Mouse (Mus musculus) spleen, postnatal 4 days (tissue): Measurements from ENCODE around the gene Peg12.

Experiments used
- DNase-seq, 2 experiments: peaks; one replicate each; pipeline ENCODE4 v3.0.0; 2022; ENCODE audit warnings: low spot score in 2 of 2

Peg12 gene

DNA sequence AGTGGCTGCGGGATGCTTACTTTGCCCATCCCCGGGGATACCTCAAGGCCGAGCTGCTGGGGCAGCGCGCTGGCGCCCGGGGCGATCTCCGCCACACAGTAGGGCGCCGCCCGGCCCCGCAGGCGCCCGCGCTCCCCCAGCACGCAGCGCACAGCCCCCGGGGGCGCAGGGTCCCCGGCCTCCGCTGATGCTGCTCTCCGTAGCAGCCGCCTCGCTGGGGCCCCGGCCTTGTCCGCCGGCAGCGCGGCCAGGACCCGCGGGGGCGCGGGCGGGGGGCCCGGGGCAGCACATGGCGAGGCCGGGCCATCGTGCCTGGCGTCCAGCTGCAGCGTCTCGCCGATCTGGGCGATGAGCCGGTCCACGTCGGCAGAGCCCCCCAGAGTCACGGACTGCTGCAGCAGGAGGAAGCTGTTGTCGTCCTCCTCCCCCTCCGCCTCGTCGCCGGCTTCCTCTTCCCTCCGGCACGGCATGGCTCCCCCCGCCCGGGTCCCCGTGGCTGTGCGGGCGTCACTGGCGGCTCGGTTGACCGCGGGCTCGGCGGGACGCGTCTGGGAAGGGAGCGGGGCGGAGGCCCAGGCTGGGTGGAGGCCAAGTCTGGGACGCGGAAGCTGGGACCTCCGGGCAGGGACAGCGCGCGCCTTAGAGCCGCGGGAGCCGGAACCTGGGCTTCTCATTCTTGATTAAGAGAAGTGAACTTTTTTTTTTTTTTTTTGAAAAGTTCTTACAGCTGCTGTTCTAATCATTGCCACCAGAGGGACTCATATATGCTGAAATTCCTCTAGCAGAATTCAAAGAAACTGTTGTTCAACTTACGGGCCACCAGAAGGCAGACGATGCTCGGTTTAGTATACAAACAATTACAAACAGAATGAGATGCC, at the start of gene Peg12:
Gene Peg12, minus strand, starts transcription at position 633 of the 878 bp plus-strand sequence.
- DNase-seq: peak; percentile 20 to 70

DNA sequence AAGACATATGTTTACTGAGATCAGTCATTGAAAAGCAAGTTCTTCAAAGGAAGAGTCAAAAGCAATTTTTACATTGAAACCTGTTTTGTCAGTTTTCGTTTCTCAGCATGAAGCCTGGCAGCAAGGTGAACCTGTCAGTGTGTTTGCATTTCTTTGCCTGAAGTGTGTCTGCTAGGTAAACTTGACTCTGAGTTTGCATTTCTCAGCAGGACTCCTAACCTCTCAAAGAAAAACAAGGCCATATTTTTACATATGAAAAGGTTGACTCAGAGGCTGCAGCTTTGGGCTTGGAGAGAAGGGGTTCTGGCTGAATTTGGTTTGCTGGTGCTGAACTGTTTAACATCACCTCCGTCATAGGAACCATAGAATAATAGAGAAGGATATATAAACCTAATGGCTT, 21.8 kb upstream of the Peg12 start:
- DNase-seq: no peak

DNA sequence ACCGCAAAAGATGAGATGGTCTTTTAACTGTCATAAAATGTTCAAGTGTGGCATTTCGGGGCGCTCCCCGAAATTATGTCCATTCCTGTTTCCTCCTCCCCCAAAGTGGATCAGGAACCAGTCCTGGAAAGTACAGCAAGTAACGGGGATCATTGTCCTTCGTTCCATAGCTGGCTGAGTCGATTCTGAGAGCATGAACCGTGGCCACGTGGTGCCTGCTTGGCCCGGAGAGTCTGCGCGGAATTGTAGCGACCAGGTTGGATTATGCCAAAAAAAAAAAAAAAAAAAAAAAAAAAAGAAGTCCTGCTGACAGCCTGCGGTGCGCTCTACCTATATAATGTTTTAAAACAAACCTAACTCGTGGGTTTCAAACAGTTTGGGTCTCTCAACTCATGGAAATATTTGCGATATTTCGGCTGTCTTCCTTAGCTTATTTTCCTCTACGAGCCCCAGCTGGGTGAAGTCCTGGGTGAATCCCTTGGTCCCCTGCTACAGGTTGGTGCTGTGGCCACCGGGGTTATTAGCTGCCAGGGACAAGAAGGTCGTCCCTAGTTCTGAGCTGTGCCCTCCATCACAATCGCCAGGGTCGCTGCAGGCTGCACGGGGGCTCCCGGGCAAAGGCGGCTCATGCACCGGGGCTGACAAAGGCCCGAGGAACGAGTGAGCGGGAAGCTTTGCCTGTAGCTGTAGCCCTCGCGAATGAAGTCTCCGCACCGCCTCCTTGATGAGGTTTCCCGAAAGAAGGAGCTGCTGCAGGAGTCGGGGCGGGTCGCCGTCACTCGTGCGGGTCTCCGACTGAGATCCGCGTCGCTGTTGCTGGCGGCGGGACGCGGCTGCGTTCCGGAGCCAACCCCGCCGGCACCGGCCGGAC, 1.1 kb downstream of the Peg12 start:
- DNase-seq: peak in 1 of 2 experiments; percentile 61

DNA sequence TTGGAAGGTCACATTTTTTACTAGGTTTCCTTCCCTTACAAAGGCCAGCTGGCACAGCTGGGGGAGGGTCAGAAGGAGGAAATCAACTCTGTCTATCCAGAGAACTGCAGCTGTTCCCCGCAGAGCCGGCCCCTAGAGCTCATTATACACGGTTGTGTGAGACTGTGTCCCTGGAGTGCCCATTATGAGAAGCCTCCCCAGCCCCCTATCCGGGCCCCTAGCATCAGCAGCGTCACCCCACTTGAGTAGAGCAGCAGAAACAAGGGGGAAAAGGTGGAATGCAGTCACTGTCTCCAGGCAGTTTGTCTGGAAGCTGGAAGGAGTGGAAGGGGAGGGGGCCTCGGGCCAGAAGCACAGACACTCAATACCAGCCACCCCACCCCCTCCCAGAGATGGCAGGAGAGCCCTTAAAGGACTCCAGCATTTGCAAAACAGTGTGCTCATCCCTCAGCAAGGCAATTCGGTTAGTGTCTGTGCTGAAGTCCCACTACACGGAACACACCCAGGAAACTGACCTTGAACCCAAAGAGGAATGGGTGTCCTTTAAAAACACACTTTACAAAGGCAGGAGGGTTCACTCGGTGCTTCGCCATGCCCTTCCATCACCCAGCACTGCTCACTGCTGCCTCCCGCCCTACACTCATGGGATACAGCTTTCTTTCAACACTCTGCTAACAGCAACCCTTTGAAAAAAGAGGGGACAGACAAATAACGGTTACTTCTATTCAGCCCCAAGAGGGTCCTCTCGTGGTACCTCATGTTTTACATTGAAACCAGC, 1.9 kb downstream of the Peg12 start:
- no peak for DNase-seq

DNA sequence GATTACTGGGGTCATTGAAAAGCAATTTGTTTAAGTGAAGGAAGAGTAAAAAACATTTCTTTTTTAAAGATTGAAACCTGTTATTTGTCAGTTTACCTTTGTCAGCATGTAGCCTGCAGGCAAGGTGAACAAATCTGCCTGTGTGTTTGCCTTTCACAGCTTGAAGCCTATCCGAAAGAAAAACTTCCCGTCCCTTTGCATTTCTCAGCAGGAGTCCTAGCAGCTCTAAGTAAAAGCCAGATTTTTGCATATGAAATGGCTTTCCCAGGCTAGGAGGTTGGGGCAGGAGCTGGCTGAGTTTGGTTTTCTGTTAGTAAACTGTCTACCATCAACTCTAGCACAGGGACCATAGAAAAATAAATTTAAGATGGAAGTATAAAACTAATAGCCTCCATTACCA, 12.0 kb downstream of the Peg12 start:
- no peak for DNase-seq

DNA sequence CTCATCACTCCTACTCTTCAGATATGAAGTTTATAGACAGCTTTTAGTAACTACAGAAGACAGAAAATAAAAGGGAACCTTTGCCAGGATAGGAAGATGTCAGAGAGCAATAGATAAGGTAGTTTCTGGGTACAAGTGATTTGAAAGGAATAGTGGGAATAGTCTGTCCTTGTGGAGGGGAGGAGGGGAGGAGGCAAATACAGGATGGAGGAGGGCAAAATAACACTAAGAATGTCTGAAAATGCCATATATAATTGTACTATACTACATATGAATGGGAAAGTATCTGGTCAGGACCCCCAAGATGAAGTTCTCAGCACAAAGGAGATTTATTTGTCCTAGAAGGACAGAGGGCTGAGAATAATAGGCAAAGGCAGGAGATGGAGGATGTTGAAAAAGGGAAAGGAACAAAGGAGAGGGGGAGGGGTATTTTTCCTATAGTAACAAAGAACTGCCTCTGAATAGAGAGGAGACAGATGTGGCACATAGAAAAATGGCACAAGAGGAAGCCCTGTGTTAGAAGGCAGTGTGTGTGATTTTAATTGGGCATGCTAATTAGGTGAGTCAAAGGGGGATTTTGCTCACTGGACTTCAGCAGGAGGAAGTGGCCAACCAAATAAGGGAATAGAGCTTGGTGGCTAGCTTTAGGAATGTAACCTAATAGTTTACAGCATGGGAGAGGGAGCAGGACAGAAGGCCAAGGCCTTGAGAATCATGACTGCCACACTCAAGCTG, 18.7 kb downstream of the Peg12 start:
- DNase-seq: no peak

DNA sequence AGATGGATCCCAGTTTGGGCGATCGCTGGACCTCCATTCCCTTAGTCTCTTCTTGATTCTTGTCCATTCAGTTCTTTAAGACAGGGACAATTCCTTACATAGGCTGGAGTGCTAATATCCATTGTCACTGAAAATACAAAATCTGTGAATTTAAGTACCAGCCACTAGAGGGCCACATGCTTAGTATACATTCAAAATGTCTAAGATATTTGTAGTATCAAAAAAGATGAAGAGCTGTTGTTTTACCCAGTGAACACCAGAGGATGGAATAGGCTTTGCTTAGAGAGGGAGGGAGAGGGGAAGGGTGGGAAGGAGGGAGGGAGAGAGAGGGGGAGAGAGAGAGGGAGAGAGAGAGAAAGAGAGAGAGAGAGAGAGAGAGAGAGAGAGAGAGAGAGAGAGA, 27.9 kb downstream of the Peg12 start:
- DNase-seq: no peak

DNA sequence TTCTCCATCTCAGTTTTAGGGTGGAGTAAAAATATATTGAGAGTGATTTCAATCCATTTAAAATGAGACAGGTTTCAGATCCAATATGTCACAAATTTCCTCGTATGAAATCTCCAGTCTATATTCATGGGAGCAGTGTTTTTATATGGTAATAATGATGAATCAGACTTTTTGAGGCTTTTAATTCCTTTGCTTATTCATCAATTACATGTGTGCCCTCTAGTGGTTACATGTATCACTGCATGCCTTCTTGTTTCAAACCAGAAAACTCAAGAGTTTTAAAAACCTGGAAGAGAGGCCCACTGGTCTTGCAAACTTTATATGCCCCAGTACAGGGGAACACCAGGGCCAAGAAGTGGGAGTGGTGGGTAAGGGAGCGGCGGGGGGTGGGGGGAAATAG, 31.1 kb downstream of the Peg12 start:
- no peak for DNase-seq

DNA sequence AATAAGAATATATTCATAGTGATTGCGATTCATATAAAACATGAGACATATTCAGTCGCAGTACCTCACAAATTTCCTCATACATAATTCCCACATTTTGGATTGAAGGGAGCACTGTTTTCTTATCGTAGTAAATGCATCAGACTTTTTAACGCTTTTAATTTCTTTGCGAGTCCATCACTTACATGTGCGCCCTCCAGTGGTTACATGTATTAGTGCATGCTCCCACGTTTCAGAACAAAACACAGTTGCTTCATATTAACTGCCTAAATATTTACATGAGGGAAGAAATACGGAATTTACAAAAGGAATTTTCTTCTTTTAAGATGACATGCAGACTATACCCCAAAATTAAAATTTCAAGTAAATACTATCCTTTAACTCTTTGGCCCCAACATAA, 36.0 kb downstream of the Peg12 start:
- DNase-seq: no peak

DNA sequence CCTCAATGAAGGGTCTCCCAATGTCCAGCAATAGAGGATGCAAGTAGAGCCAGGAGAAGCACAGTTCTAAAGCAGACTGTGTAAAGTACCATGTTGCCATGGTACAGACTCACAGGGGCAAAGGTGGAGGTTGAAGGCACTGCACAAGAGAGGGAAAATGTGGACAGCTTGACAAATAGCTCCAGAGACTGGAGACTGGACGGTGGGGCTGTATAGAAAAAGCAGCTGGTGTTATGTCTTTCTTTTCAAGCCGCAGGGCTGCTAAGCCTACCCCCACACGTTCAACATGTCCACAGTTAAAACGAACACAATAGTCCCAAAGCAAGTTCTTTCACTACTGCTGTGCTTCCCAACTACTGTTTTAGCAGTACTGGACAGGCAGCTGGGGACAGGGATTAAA, 41.1 kb downstream of the Peg12 start:
- no peak for DNase-seq

DNA sequence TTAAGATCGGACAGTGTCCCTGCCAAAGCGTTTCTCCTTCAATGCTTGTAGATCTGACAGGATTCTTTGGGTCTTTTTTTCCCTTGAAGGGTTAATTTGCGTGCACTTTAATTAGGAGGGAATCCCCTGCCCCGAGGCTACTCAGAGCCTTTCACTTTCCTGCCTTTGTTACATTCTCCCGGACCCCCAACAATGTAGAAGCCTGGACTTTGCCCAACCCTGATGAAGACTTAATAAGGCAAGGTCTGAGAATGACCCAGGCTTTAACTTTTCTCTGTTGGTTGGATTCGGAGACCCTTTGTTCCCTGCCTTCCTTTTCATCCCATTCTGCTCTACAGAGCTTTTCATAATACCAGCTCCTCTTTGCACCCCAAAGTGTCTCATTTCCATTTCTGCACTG, 43.7 kb downstream of the Peg12 start:
- no peak for DNase-seq

DNA sequence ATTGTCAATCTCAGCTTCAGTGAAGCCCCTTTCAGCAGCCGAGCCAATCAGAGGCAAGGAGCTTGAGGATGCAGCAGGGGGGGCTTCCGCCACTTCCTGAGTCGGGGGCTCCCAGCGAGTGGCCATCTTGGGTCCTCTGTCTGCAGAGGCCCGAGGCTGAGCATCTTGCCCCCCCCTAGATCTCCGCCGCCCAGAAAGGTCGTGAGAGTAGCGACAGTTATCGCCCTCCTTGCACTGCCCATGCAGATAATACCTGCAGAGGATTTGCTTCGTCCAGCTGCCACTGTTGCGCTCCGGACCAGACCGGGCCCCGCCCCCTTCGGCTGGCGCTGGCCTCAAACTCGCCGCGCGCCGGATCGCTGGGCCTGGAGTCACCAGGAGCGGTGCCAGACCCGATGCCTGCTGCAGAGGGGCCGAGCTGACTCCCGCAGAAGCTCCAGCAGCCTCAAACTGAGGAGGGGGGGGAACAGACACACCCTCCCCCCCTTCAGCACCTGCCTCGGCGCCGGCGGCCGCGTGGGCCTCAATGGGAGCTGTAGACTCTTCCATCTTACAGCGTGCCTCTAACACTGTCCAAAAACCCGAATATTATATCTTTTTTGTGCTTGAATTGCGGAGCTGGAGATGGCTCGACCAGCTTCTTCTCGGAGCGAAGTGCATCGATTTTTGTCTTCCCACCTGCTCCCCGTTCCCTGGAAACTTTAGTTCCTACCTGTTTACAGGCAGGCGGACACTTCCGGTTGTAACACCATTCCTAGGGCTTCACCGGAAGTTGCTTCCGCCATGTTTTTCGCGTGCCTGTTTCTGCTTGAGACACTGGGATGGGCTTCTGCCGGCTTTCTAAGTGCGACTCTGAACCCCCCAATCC, 44.6 kb downstream of the Peg12 start, which contains the start of gene Mkrn3:
Gene Mkrn3, minus strand, starts transcription at position 647 of the 868 bp plus-strand sequence.
- peak; percentile 43 to 70 for DNase-seq

DNA sequence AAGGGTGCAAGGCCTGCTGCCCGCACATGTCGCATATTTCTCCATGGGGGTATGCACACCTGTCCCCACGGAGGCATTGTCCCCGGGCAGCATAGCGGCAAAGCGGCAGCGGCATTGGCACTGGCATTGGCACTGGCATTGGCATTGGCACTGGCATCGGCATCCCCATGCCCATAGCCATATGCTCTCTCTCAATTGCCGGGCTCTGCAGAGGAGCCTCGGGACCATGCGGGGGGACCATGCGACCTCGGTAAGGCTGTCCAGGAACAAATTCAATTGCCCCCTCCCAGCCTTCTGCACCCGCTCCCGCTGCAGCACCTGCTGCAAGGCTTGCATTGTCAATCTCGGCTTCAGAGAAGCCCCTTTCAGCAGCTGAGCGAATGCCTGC, 45.2 kb downstream of the Peg12 start:
- no peak for DNase-seq

DNA sequence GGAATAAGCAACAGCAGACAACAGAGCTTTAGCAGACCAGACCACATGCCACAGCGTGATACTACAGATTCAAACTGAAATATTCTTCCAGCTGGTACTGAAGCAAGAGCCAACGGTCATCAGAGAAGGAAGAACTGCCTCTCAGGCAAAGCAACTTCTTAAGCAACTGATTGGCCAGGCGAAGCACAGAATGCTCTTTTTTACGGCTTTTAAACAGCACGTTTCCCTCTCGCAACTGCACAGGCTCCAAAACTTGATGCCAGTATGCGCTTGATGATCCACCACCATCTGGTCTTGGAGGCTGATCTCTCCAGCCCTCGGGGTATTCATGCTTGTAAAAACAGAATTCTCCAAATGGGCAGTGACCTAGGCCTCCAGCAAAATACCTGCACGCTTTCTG, 46.0 kb downstream of the Peg12 start:
- DNase-seq: no peak

DNA sequence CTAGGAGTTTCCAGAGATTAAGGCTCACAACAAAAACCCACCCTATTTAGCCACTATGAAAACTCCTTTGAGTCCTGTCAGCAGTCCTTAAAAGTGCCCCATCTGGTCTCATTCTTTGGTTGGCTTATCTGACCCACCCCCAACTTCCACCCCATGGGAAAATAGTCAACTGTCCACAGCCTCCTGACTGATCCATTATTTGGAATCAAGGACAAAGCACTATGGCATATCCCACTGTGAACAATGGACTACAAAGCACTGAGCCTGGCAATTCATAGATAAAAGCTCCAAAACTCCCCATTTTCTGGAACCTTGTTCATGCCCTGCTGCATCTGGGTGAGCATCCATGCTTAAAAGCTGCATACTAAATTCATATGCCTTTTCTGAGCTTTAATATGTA, 48.1 kb downstream of the Peg12 start:
- DNase-seq: no peak

DNA sequence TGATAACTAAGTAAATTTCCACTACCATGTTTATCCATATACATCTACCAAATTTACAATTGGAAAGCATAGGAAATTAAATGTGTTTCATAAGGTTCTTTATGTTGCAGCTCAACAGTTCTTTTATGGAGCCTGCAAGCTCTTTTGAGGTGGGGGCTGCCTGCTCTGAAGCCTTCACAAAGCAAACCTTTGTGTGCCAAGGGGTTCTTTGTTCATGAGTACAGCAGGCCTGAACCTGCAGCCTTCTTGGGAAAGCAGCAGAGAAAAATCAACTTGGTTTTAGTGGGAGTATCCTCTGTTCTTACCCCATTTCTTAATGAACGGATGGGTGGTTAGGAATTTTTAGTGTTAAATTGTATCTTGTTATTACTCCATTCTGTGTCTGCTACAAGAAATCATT, 49.1 kb downstream of the Peg12 start:
- DNase-seq: no peak
